Mouse (Mus musculus) cerebellum, postnatal 10 days (tissue): ENCODE measurements around the gene Upf3a.
A peak's percentile ranks its signal among the peaks of the same experiment; 100 is the strongest.
"Not testable (repeated sequence)": the region's sequence is repeated elsewhere in the genome, so short reads cannot be mapped to it uniquely, and the experiment has no call there.

ENCODE experiments used
- DNase-seq, 2 experiments: peaks; one replicate each; pipeline ENCODE4 v3.0.0; 2021; ENCODE audit warnings: mixed read lengths in 2 of 2

The Upf3a gene

DNA sequence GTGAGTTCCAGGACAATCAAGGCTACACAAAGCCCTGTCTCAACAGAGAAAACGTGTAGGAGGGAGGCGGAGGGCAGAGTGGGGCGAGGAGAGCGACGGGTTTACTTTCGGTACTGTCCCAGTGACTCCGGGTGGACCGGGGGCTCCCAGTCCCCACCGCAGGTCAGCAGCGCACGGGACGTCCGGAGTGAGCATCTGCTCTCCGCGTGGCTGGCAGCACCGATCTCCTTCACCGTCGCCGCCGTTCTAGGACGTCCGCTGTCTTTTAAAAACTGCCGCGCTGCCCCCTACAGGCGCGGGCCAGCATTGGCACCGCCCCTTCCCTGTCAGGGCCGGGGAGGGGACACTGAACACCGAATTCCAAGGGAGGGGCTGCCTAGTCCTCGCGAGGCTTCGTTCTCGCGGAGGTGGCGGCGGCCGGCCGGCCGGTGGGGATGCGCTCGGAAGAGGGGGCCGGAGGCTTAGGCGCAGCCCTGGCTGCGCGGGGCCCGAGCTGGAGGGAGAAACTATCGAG is at the start of gene Upf3a:
Gene Upf3a, plus strand, starts transcription at position 366 of the 514 bp plus-strand sequence.
- DNase-seq: peak; percentile 95 to 96

DNA sequence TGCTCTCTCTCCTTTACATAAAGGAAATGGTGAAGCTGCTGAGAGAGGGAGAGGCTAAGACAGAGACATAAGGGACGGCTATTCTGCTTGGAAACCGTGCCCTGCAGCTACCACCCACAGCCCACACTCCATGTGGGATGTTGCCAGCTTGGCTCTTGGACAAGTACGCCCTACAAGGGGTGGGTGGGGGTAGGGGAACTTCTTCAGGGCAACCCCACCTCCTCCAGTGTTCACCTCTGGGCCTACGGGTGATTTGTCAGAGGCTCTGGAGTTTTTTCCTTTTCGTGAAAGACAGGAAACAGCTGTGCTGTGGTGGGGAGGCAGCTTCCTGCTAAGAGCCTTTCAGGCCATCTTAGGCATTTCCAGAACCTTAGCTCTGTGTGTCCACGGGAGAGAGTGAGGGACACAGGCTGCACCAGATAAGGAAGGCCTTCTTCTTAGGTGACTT is 45.1 kb upstream of the Upf3a start:
- peak; percentile 38 to 43 for DNase-seq

DNA sequence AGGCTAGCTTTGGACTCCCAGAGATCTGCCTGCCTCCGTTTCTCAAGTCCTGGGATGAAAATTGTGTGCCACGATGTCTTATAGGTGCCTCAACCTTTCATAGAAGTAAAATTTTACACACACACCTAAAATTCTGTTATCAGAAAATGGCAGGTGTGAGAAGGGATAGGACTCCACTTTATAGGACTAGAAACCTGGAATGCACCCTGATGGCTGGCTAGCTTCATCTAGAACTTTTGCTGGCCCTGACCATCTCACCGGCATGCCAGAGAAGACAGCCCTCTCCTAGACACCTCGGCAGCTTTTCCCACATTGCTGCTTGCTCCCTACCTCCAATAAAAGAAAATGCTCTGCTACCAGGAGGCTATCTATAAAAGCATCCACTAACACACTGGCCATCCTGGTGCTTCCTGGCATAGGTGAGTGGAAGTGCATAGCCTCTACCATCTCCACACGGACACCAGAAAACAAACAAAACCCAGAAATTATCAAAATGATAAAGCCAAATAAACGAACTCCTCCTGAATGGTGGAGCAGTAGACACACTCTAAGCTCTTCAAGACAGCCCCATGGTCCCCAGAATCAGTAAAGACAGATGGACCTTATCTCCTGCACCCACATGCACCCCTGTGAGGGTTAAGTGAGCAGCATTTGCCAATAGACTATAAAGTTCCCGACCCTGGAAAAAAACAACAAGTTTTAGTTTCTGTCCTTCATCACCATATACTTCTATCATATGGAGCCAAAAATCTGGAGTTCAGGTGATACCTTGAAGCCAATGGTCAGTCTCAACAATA is 44.4 kb upstream of the Upf3a start:
- no peak for DNase-seq

DNA sequence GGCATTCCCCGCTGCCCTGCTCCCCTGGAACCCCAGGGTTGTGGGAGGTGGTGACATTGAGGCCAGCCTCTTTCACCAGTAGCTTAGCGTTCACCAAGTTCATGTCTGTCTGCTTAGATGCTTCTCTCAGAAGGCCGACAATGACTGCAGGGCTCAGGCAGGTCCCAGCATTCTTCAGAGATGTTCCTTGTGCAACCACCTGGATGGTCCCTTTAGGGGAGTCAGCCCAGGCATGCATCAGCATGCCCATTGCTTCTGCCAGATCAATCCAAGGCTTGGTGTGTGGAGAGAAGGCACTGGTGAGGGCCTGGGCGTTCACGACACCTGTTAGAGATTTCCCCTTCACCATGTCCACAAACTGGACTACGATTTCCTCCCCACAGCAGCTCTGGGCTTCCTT is 39.2 kb upstream of the Upf3a start:
- DNase-seq: not testable (repeated sequence)

DNA sequence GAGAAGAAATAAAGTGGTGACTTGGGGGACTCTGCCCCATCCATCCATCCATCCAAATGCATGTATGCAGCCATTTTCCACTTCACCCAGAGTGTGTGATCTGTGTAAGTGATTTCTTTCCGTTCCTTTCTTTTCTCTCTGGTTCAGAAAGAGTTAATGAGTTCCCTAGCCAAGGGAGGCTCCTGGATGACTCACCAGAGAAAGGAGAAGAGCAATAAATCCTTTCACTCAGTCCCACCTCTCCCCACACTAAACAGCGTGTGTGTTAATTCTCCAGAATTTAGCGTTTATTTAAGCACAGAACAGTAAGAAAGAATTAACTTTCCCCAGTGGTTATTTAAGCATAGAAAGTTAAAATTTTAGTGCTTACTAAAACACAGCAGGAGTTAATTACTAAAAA is 37.8 kb upstream of the Upf3a start:
- no peak for DNase-seq

DNA sequence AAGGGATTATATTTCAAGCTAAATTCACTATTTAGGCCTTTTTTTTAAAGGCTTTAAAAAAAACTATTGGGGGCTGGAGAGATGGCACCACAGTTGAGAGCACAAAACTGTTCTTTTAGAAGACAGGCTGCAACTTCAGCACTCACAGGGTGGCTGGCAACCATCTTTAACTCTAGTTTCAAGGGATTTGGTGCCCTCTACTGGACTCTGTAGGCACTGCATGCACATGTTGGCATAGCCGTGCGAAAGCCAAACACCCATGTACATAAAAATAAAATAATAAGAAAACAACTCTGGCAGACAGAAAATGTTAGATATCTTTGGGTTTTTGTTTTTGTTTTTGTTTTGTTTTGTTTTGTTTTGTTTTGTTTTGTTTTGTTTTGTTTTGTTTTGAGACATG is 31.7 kb upstream of the Upf3a start:
- DNase-seq: peak; percentile 91 to 97

DNA sequence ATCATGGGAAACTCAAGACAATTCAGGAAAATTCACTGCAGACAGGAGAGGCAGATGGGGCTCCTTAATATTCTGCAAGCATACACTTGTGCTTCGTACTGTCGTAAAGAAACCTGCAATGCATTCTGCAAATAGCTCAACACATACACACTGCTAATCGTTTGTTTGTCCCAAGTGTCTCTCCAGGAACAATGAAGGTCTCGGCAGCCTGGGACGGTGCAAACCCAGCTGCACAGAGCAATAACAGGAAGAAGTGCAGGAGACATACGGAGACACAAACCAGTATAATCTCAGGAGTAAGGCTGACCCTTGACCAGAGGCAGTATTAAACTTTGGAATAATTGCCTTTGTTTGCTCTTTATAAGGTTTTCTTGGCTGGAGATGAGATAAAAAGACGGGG is 28.9 kb upstream of the Upf3a start:
- DNase-seq: no peak

DNA sequence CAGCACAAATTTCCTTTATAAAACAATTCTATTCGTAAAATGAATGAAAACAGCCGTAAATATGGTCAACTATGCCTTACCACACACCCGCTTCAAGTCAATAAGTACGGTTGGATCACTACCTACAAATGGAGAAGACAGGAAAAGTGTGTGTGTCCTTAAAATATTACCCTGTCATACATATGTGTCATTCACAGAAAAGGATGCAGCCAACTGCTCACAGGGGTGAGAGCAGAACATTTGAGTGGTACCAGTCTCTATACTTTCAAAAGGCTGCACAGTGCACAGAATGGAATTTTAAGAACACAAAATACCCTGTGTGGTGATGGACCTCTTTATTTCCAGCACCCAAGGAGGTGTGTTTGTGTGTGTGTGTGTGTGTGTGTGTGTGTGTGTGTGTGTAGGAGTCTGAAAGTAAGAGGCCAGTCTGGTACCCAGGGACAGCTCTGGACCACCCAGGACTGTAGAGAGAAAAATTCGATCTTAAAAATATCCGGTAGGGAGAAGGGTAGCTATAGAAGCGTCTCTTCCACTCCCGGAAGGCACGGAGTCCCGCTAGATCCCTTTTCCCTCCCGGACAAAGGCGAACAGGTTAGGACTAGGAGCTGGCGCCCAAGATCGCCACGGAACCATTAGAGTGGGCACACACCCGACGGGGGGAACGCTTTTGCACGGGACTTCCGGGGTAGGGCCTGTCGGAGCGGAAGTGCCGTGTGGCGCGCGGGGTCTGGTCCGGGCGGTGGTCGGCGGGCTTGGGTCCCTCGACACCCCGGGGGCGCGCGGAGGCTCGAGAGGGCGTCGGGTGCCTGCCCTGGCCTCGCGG is 28.2 kb upstream of the Upf3a start, which contains the start of gene Cdc16:
Gene Cdc16, plus strand, starts transcription at position 695 of the 823 bp plus-strand sequence.
- peak; percentile 96 for DNase-seq

DNA sequence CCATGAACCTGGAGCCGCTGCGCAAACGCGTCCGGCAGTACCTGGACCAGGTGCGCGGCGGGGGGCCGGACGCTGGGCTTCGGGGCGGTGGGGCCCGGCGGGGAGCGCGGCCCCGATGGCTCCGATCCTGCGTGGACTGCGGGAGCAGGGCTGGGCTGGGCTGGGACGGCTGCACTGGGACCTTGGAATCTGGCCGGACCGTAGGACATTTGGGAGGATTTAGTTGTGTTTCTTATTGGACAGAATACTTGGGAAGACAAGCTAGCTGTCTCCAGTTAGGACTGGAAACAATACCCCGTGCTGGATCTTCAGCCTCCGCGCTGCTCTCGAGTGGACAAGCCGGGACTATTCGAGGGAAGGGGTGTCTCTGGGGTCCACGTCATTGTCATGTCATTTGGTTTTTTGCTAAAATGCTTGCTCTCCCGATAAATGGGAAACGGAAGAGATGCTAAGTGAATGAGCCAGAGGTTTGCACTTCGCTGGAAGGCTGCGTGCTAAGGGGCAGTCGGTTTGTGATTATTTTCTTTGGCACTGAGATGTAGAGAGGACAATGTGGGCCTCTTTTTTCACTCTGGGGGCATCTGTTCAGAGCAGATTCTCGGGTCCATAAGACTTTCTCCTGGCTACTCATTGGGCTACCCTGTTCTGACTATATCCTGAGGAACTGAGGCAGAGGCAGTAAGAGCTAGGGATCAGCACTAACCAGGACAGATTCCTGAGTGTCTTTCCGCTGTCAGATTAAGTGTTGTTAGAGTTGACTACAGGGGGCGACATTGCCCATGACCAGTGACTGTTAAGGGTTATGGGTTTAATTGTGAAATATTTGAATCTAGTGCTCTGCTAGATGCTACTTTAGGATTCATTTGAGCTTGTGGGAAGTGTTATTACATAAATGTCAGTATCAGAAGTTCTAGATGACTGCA is 27.3 kb upstream of the Upf3a start:
- peak; percentile 70 to 74 for DNase-seq

DNA sequence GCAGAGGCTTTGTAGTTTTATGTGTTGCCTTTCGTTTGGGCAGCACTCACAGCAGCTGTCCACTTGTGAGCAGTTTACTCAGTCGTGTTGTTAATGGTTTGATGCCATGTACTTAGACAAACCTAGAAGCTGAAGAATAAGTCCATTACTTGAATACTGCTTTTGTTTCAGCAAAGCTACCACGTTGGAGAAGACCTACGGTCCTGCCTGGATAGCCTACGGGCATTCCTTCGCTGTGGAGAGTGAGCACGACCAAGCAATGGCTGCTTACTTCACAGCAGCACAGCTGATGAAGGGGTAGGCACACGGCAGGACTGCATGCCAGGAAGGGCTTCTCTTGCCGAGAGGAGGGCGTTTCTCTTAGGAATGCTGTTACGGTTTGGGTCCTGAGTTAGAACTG is 16.2 kb upstream of the Upf3a start:
- DNase-seq: no peak

DNA sequence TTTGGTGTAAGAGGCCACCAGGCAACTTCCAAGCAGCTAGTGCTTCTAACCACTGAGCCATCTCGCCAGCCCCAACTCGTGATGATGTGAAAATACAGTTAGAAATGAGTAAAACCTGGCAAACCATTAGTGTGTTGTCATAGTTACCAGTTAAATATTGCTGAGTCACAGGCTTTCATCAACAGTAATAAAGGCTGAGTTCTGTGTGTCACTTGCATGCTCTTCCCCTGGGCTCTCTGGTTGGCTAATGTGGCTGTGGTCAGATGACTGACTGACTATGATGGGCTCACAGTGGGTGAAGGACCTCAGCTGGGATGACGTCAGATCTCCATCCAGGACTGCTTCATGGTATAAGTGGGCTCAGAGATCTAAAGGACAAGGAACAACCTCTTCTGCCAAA is 4.9 kb upstream of the Upf3a start:
- no peak for DNase-seq

DNA sequence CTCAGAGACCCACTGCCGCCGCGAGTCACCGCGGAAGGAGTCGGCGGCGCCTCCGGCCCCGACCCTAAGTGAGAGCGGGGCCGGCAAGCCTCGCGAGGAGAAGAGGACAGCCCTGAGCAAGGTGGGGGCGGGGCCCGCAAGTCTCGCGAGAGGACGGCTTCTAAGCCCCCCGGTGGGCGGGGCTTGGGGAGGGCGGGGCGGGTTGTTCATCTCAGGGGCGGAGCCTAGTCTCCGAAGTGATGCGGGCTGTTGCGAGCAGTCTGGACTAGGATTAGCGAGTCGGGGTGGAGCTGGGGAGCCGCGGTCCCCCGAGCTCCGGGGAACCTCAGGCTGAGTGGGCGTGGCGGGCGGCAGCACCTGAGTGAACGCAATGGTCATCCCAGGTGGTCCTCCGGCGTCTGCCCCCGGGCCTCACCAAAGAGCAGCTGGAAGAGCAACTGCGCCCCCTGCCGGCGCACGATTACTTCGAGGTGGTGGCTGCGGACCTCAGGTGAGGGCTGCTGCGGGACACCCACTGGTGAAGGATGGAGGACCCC is 417 bp downstream of the Upf3a start:
- DNase-seq: peak; percentile 100

DNA sequence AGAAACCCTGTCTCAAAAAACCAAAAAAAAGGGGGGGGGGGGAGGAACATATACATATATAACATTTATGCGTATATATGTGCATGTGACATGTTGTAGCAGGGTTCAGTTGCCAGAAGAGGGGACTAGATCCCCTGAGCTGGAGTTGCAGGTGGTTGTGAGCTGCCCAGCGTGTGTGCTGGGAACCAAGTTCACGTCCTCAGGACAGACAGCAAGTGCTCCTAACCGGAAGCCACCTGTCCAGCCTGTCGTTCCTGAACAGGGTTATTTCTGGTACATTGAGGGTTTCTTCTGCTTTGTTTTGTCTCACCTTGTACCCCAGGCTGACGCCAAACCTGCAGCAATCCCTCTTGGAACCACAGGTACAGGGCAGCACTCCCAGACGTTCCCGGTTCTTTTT is 4.2 kb downstream of the Upf3a start:
- no peak for DNase-seq

DNA sequence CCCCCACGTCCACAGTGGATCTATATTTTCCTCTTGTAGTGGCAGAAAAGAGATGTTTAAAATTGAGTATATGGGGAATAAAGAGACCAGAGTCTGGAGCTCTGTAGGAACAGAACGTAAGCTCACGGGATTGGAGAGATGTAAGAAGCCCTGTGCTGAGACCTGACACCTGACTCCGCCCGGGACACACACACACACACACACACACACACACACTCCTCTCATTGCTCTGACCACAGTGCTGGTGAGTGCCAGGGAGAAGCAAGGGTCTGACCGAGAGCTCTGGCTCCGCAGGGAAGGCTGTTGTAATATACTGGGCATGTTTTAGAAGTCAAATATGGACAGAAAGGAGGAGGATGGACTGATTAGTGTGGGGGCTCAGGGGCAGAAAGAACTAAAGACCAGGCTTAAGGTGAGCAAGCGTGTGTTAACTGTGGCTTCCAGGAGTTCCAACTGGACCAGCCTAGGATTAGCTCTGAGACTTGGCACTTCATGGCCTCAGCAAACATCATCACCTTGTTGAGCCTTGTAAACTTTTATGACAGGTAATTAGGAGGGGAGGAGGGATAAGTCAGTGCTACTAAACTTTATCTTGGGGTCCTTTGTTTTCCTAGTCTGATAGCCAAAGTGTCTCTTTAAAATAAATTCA is 7.8 kb downstream of the Upf3a start:
- DNase-seq: no peak

DNA sequence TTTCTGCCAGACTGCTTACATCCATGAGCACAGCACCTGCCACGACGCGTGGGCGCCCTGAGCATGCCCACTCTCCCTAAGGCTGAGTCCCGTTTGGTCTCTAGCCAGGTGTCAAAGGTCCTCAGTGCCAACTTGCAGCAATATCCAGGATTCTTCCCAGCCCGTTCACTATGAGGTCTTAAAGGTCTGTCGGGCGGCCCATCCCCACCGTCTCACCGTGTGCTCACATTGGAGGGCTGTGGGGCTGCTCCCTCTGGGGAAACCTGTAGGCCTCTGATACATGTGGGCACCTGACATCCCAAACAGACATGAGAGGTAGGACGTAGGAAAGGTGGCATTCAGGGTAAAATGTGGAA is 8.3 kb downstream of the Upf3a start:
- DNase-seq: no peak

DNA sequence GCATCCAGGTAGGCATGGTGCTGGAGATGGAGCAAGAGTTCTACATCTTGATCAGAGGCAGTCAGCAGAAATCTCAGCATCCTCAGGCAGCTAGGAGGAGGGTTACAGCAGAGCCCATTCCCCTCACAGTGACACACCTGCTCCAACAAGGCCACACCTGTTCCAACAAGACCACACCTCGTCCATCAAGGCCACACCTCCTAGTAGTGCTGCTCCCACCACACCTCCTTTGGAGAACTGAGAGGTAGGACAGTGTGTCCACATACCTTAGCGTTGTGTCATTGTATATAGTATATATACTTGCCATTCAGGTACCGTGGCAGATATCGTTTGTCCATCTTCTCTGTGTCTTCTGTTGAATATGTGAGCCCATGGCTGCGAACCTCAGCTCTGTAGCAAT is 12.3 kb downstream of the Upf3a start:
- DNase-seq: no peak

DNA sequence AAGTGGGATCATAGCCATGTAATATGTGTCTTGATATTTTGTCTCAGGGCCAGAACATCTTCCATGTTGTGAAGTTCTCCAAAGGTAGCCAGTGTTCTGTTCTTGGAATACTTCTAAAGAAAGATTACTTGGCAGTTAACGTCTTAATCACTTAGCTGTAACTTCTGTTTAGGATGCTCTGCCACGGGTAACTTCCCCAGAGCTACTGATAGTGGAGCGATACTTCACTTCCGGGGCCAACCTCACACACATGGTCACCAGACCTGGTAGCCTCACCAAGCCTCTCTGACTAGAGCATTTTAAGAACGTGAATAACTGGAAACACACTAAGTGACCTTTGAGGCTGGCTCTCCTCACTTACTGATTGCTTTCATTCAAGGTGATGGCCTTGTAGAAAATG is 14.2 kb downstream of the Upf3a start:
- DNase-seq: no peak

DNA sequence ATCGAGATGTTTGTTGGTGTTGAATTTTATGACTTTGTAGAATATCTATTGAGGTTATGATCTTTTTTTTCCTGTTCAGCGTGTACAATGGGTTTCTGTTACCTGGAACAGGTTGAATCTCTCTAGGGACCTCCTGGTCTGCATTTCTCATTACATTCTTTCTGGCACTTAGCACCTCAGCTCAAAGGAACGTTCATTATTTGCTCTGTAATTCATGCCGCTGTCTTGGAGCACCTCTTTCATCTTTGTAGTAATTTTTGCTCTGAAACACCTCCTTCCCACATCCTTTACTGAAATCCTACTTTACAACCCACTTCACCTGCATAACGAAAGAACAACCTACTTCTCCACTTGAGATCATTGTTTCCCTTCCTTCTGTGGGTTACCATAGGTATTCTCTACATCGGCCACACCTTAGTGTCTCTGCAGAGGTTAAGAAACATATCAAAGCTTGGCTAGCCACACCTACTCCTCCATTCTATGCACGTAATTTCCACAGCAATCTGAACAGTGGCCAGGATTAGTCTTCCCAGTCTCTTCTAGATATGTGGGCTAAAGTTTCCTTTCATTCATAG is 43.3 kb downstream of the Upf3a start:
- no peak for DNase-seq

DNA sequence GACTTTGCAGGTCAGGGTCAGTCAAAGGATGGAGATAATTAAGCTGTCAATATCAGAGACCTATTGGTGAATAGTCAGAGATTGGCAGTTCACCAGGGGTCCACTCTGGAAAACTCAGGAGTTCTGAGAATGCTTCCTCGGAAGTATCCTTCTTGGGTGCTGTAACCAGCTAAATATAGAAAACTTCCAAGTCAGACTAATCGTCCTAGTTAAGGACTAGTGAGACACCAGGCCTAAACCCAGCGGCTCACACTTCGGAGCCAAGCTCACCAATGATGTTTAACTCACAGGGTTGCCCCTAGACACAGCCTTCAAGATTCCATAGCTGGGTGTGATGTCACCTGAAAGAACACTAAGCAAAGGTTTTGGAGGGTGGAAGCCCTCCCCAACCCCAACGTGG is 52.9 kb downstream of the Upf3a start, which contains the start of gene AF366264:
Gene AF366264, minus strand, starts transcription at position 101 of the 400 bp plus-strand sequence.
- not testable (repeated sequence) for DNase-seq

DNA sequence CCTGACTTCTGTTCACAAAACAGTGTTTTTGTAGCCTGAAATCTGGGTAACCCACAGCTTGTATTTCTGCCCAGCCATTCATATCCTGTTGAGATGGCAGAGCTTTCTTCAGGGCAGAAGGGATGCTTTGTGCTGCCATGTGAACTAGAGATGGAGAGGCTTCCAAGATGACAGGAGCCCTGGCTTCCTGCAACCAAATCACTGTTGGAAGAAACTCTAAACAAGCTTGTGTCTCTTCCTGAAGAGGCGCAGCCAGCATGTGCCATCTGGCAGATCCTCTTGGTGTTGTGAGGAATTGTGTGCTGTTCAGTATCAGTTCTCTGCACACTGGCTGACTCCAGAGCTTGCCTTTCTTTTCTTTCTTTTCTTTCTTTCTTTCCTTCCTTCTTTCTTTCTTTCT is 57.9 kb downstream of the Upf3a start:
- DNase-seq: peak; percentile 49 to 64
